Mouse (Mus musculus): ENCODE data around the gene Inhbb.

The Inhbb gene

GRCm38 (mm10) chr1:119419151-119420105, 2.6 kb downstream of the Inhbb start:
- no peak for DNase-seq (ENCODE audit: low spot score in 2 of 2)

- no peak for DNase-seq (ENCODE audit: low spot score in 2 of 2)
These were observed 4.1 kb downstream of the Inhbb start for GRCm38 (mm10) chr1:119417991-119418390.

- DNase-seq (ENCODE audit: low spot score in 2 of 2), result no peak
These were observed 4.5 kb downstream of the Inhbb start for GRCm38 (mm10) chr1:119417542-119417941.

- no peak for DNase-seq (ENCODE audit: low spot score in 2 of 2)
These were observed 5.4 kb downstream of the Inhbb start for GRCm38 (mm10) chr1:119416610-119417009.

- no peak for DNase-seq (ENCODE audit: low spot score in 2 of 2)
These were observed 5.9 kb downstream of the Inhbb start for GRCm38 (mm10) chr1:119416177-119416576.

- no peak for DNase-seq (ENCODE audit: low spot score in 2 of 2)
These were observed 6.9 kb downstream of the Inhbb start for GRCm38 (mm10) chr1:119415151-119415550.

GRCm38 (mm10) chr1:119410661-119411060, 11.4 kb downstream of the Inhbb start:
- DNase-seq (ENCODE audit: low spot score in 2 of 2), result no peak

- DNase-seq (ENCODE audit: low spot score in 2 of 2), result no peak
These were observed 12.4 kb downstream of the Inhbb start for GRCm38 (mm10) chr1:119409599-119410168.

- no peak for DNase-seq (ENCODE audit: low spot score in 2 of 2)
These were observed 12.9 kb downstream of the Inhbb start for GRCm38 (mm10) chr1:119409106-119409505.

GRCm38 (mm10) chr1:119407691-119408315, 14.2 kb downstream of the Inhbb start:
- no peak for DNase-seq (ENCODE audit: low spot score in 2 of 2)

GRCm38 (mm10) chr1:119404798-119405197, 17.2 kb downstream of the Inhbb start:
- no peak for DNase-seq (ENCODE audit: low spot score in 2 of 2)

- DNase-seq (ENCODE audit: low spot score in 2 of 2), result no peak
These were observed 17.7 kb downstream of the Inhbb start for GRCm38 (mm10) chr1:119404341-119404740.

- no peak for DNase-seq (ENCODE audit: low spot score in 2 of 2)
These were observed 20.8 kb downstream of the Inhbb start for GRCm38 (mm10) chr1:119401249-119401648.

- DNase-seq (ENCODE audit: low spot score in 2 of 2), result no peak
These were observed 23.4 kb downstream of the Inhbb start for GRCm38 (mm10) chr1:119398640-119399039.

GRCm38 (mm10) chr1:119397839-119398238, 24.2 kb downstream of the Inhbb start:
- DNase-seq (ENCODE audit: low spot score in 2 of 2), result no peak

GRCm38 (mm10) chr1:119391311-119391710, 30.7 kb downstream of the Inhbb start:
- DNase-seq (ENCODE audit: low spot score in 2 of 2), result no peak

- no peak for DNase-seq (ENCODE audit: low spot score in 2 of 2)
These were observed 31.4 kb downstream of the Inhbb start for GRCm38 (mm10) chr1:119390676-119391075.

- no peak for DNase-seq (ENCODE audit: low spot score in 2 of 2)
These were observed 32.1 kb downstream of the Inhbb start for GRCm38 (mm10) chr1:119389771-119390500.

GRCm38 (mm10) chr1:119388664-119389396, 33.2 kb downstream of the Inhbb start:
- no peak for DNase-seq (ENCODE audit: low spot score in 2 of 2)

- DNase-seq (ENCODE audit: low spot score in 2 of 2), result no peak
These were observed 35.7 kb downstream of the Inhbb start for GRCm38 (mm10) chr1:119386306-119386705.

GRCm38 (mm10) chr1:119383916-119384315, 38.1 kb downstream of the Inhbb start:
- DNase-seq (ENCODE audit: low spot score in 2 of 2), result no peak
